Mouse (Mus musculus) lung, embryonic 16.5 days (tissue): Measurements from ENCODE around the gene Wwc2. TPM values are rescaled to one million over a fixed set of nuclear protein-coding genes. Genes with fewer than 3 reads are reported as not detected.

Experiments used
- polyA plus RNA-seq: library from polyadenylated mRNA; unstranded; fragments of >200 nt; fragmentation: Nextera tagmentation; extraction: Ambion mirVana; gene quantifications from 2 replicates; pipeline ENCODE4 v1.2.1, GENCODE M21; 2015

Gene Wwc2
- polyA plus RNA-seq, 1 experiment from 2014 or later, result 12.6 TPM

Other genes with a start within 250 kb of the Wwc2 start
- gene Cldn24, start 168.8 kb downstream of the Wwc2 start, polyA plus RNA-seq, result not detected in 2 replicates
- not detected in 2 replicates for gene Cldn22, start 166.4 kb downstream of the Wwc2 start, polyA plus RNA-seq
- 12.6 and 16.3 TPM in 2 replicates for gene Dctd, start 108.2 kb upstream of the Wwc2 start, polyA plus RNA-seq